ENCODE assay signal across 12 mouse cellular contexts in genomic region chr14:20618211-20618610, GRCm38 (mm10). TPM values are rescaled to one million over a fixed set of nuclear protein-coding genes. Genes with fewer than 3 reads are reported as not detected.
DNase-seq lines count a peak whose midpoint lies in the region; ATAC-seq and TF ChIP-seq lines count a peak whose summit lies in the region.
"Had no signal": no experiment of that assay in that cellular context is flagged by ENCODE, and none has a peak within 500 bp of the region (broad histone marks: within the 10 kb centered on the region; RNA-seq: fewer than 3 reads in every experiment).

No protein-coding gene starts in this region.

- DNase-seq in adrenal gland, postnatal 14 days, result peak; percentile 45
- no peak for DNase-seq in adrenal gland, postnatal 4 days (ENCODE audit: low spot score in 2 of 2)
- peak; percentile 42 for DNase-seq in kidney, adult 18-20 months
- no peak for DNase-seq in lung, adult 2 months
- DNase-seq in testis, postnatal 10 days (ENCODE audit: low spot score), result no peak
- DNase-seq: B cell, adult 2 months; heart, postnatal 36 days had no signal

- WGBS in kidney, embryonic 16.5 days, result 59% methylated on average over 5 of the region's 5 CpGs
- WGBS in lung, adult 2 months, result 38% methylated on average over 5 of the region's 5 CpGs
- WGBS in midbrain, embryonic 13.5 days, result 83% methylated on average over 5 of the region's 5 CpGs

- peak; percentile 59; the same call in 1 of the 2 replicates for TF ChIP-seq POLR2A in cortical plate, adult 2 months (IDR thresholded peaks at IDR 0.05; ENCODE audit: extremely low read depth, insufficient read depth, low read length)
- peak; percentile 32; the same call in 1 of the 2 replicates for TF ChIP-seq POLR2A in lung, adult 2 months (IDR thresholded peaks at IDR 0.05; ENCODE audit: borderline replicate concordance, extremely low read depth, low read depth, low read length)

- peaks cover 8% of the 10 kb centered on the region; the same call in 1 of the 2 replicates for H3K4me1 ChIP-seq in kidney, embryonic 16.5 days (ENCODE audit: insufficient read depth, low read length)
- peaks cover 3% of the 10 kb centered on the region; the same call in 1 of the 2 replicates for H3K4me1 ChIP-seq in cortical plate, adult 2 months (ENCODE audit: control insufficient read depth, insufficient read depth, low read length)
- H3K4me1 ChIP-seq in lung, adult 2 months (ENCODE audit: control insufficient read depth, insufficient read depth, low read length), result peaks cover 8% of the 10 kb centered on the region
- 0 out of 2 replicates have a peak, but pooled peaks cover 3% of the 10 kb centered on the region for H3K4me1 ChIP-seq in midbrain, embryonic 13.5 days (replicated peaks)
- H3K4me1 ChIP-seq: limb, embryonic 12.5 days had no signal

- H3K4me2 ChIP-seq in kidney, embryonic 16.5 days (replicated peaks; ENCODE audit: low read depth, low read length), result no peak overlapping the region
- H3K4me2 ChIP-seq in midbrain, embryonic 13.5 days (replicated peaks), result no peak overlapping the region
- H3K4me2 ChIP-seq: limb, embryonic 12.5 days had no signal

- H3K27me3 ChIP-seq in kidney, embryonic 16.5 days (ENCODE audit: insufficient read depth, low read length), result no peaks in the 10 kb centered on the region
- no peaks in the 10 kb centered on the region for H3K27me3 ChIP-seq in midbrain, embryonic 13.5 days
- H3K27me3 ChIP-seq: limb, embryonic 12.5 days; Patski had no signal

- ATAC-seq in kidney, embryonic 16.5 days (ENCODE audit: low FRiP score, low TSS enrichment), result no peak
- ATAC-seq in midbrain, embryonic 13.5 days, result no peak
- ATAC-seq: Patski had no signal

- H3K36me3 ChIP-seq in kidney, embryonic 16.5 days (ENCODE audit: insufficient read depth, low read length), result 0 out of 2 replicates have a peak, but pooled peaks cover 3% of the 10 kb centered on the region
- peaks cover 5% of the 10 kb centered on the region; the same call in 1 of the 2 replicates for H3K36me3 ChIP-seq in midbrain, embryonic 13.5 days

- H3K4me3 ChIP-seq in kidney, embryonic 16.5 days (ENCODE audit: low read length), result no peak overlapping the region
- H3K4me3 ChIP-seq in cortical plate, adult 2 months (ENCODE audit: insufficient read depth, low read length), result peak overlapping the region; percentile 2
- peak overlapping the region; percentile 28 for H3K4me3 ChIP-seq in lung, adult 2 months (replicated peaks; ENCODE audit: extremely low read depth, low read depth, low read length)
- no peak overlapping the region for H3K4me3 ChIP-seq in midbrain, embryonic 13.5 days (replicated peaks)
- H3K4me3 ChIP-seq: limb, embryonic 12.5 days had no signal

- H3K27ac ChIP-seq in kidney, embryonic 16.5 days (ENCODE audit: low read length), result no peak overlapping the region
- peak overlapping the region; percentile 97 for H3K27ac ChIP-seq in cortical plate, adult 2 months (ENCODE audit: insufficient read depth, low read length)
- no peak overlapping the region for H3K27ac ChIP-seq in midbrain, embryonic 13.5 days
- H3K27ac ChIP-seq: limb, embryonic 12.5 days had no signal

- no peaks in the 10 kb centered on the region for H3K9me3 ChIP-seq in kidney, embryonic 16.5 days (ENCODE audit: low read length)
- no peaks in the 10 kb centered on the region for H3K9me3 ChIP-seq in midbrain, embryonic 13.5 days
- H3K9me3 ChIP-seq: limb, embryonic 12.5 days had no signal

- TF ChIP-seq CTCF in cortical plate, adult 2 months (IDR thresholded peaks at IDR 0.05; ENCODE audit: extremely low read depth, insufficient read depth, low read length), result no peak
- no peak for TF ChIP-seq CTCF in lung, adult 2 months (IDR thresholded peaks at IDR 0.05; ENCODE audit: insufficient read depth, low read length)

- no peak overlapping the region for H3K9ac ChIP-seq in kidney, embryonic 16.5 days (replicated peaks; ENCODE audit: low read length)
- H3K9ac ChIP-seq in midbrain, embryonic 13.5 days (replicated peaks), result no peak overlapping the region
- H3K9ac ChIP-seq: limb, embryonic 12.5 days had no signal

RNA-seq across cellular contexts. Expression of gene Usp54, which starts 22.7 kb away (rescaled TPM):
- 13.5 and 14.8 TPM in 2 replicates for total RNA-seq in adrenal gland, postnatal 14 days (2021)
- total RNA-seq in adrenal gland, postnatal 4 days (2021), result 10 to 100 TPM; 20.0 to 20.4 TPM
- polyA plus RNA-seq in kidney, embryonic 16.5 days (2015; fragmentation: Nextera tagmentation; extraction: Ambion mirVana), result 8.0 and 10.2 TPM in 2 replicates
- 47.8 and 49.8 TPM in 2 replicates for polyA plus RNA-seq in cortical plate, adult 2 months (2012; rRNA removed)
- 14.9 and 17.6 TPM in 2 replicates for polyA plus RNA-seq in lung, adult 2 months (2012; rRNA removed)
- 12.5 and 13.1 TPM in 2 replicates for polyA plus RNA-seq in midbrain, embryonic 13.5 days (2015; fragmentation: Nextera tagmentation; extraction: Ambion mirVana)

RNA-seq across cellular contexts. Expression of gene Myoz1, which starts 38.1 kb away (rescaled TPM):
- total RNA-seq in adrenal gland, postnatal 14 days (2021), result not detected in 2 replicates
- total RNA-seq in adrenal gland, postnatal 4 days (2021), result 10 to 100 TPM; 11.0 to 25.8 TPM
- polyA plus RNA-seq in kidney, embryonic 16.5 days (2015; fragmentation: Nextera tagmentation; extraction: Ambion mirVana), result 3.0 and 3.2 TPM in 2 replicates
- not detected in 2 replicates for polyA plus RNA-seq in cortical plate, adult 2 months (2012; rRNA removed)
- 19.8 TPM in 1 of 2 replicates, not detected in the other for polyA plus RNA-seq in lung, adult 2 months (2012; rRNA removed)
- polyA plus RNA-seq in midbrain, embryonic 13.5 days (2015; fragmentation: Nextera tagmentation; extraction: Ambion mirVana), result not detected in 2 replicates
- polyA plus RNA-seq: Patski had no signal

RNA-seq across cellular contexts. Expression of gene Synpo2l, which starts 49.9 kb away (rescaled TPM):
- 0.19 and 0.71 TPM in 2 replicates for total RNA-seq in adrenal gland, postnatal 14 days (2021)
- 10 to 100 TPM in 1 of 2 experiments, 1 to 10 TPM in 1; 3.6 to 11.8 TPM for total RNA-seq in adrenal gland, postnatal 4 days (2021)
- polyA plus RNA-seq in kidney, embryonic 16.5 days (2015; fragmentation: Nextera tagmentation; extraction: Ambion mirVana), result 0.92 and 1.2 TPM in 2 replicates
- polyA plus RNA-seq in cortical plate, adult 2 months (2012; rRNA removed), result 0.11 and 0.19 TPM in 2 replicates
- polyA plus RNA-seq in lung, adult 2 months (2012; rRNA removed), result 1.5 and 4.3 TPM in 2 replicates
- polyA plus RNA-seq in midbrain, embryonic 13.5 days (2015; fragmentation: Nextera tagmentation; extraction: Ambion mirVana), result 0.15 and 0.27 TPM in 2 replicates

RNA-seq across cellular contexts. Expression of gene Sec24c, which starts 55.9 kb away (rescaled TPM):
- 137 and 149 TPM in 2 replicates for total RNA-seq in adrenal gland, postnatal 14 days (2021)
- total RNA-seq in adrenal gland, postnatal 4 days (2021), result 100 to 1,000 TPM; 137 to 140 TPM
- polyA plus RNA-seq in kidney, embryonic 16.5 days (2015; fragmentation: Nextera tagmentation; extraction: Ambion mirVana), result 113 and 120 TPM in 2 replicates
- 77.2 and 79.3 TPM in 2 replicates for polyA plus RNA-seq in cortical plate, adult 2 months (2012; rRNA removed)
- polyA plus RNA-seq in lung, adult 2 months (2012; rRNA removed), result 175 TPM in 2 replicates
- 88.4 and 96.7 TPM in 2 replicates for polyA plus RNA-seq in midbrain, embryonic 13.5 days (2015; fragmentation: Nextera tagmentation; extraction: Ambion mirVana)

Comparison
In these comparisons a context has a peak if more than half of its experiments do, and no peak if none do; other contexts are left out.
1. DNase-seq: peak in adrenal gland, postnatal 14 days (single experiment) and kidney, adult 18-20 months (single experiment); none in adrenal gland, postnatal 4 days (0 of 2), lung, adult 2 months (single experiment) and testis, postnatal 10 days (single experiment).
2. H3K4me3 ChIP-seq: peak in cortical plate, adult 2 months (single experiment) and lung, adult 2 months (single experiment); none in kidney, embryonic 16.5 days (single experiment) and midbrain, embryonic 13.5 days (single experiment).